Mouse (Mus musculus) C2C12 (cell line): ENCODE data around the gene Hmga1b.
"Not testable (repeated sequence)": the region's sequence is repeated elsewhere in the genome, so short reads cannot be mapped to it uniquely, and the experiment has no call there.

ENCODE experiments used
- CTCF ChIP-seq: IDR thresholded peaks from one replicate; pipeline ENCODE4 v1.5.1; 2011; ENCODE audit not compliant: control insufficient read depth, insufficient read depth, insufficient read length
- MAX ChIP-seq: IDR thresholded peaks from one replicate; pipeline ENCODE4 v1.6.1; 2011; ENCODE audit warnings: mild to moderate bottlenecking, control low read depth
- USF1 ChIP-seq: IDR thresholded peaks from one replicate; pipeline ENCODE4 v1.6.1; 2011; ENCODE audit warnings: low read depth, mild to moderate bottlenecking, control low read depth, moderate library complexity

- not testable (repeated sequence) for TF ChIP-seq MAX, CTCF, USF1
Measured at GRCm38 (mm10) chr11:120762672-120763041, at the start of gene Hmga1b.
